Mouse (Mus musculus) CH12.LX (cell line): ENCODE data around the gene Wdfy2. TPM values are rescaled to one million over a fixed set of nuclear protein-coding genes. Genes with fewer than 3 reads are reported as not detected.

Experiments
- DNase-seq: peaks from one replicate; pipeline ENCODE4 v3.0.0-alpha.2; 2013; ENCODE audit errors: extremely low read depth
- H3K27ac ChIP-seq: 2 replicates; pipeline ENCODE4 v1.5.1; 2012; ENCODE audit warnings: low read depth, mild to moderate bottlenecking, control low read depth, moderate library complexity; ENCODE audit not compliant: insufficient read depth
- H3K27me3 ChIP-seq: replicated peaks from 2 replicates; pipeline ENCODE3; 2012; ENCODE audit warnings: inconsistent platforms
- H3K36me3 ChIP-seq, 2 experiments: replicated peaks in 1 of 2; 2 replicates each; pipeline versions ENCODE3 to v1.6.1; 2012; ENCODE audit warnings: inconsistent platforms in 1 of 2, low read length in 1 of 2, mild to moderate bottlenecking in 1 of 2, mixed read lengths in 1 of 2, moderate library complexity in 1 of 2; ENCODE audit not compliant: control insufficient read depth in 1 of 2, insufficient read depth in 1 of 2
- H3K4me1 ChIP-seq, 2 experiments: 2 replicates each; pipeline ENCODE4 v1.6.1; 2012; ENCODE audit warnings: inconsistent platforms in 1 of 2, moderate library complexity in 1 of 2; ENCODE audit not compliant: insufficient read depth in 2 of 2, control insufficient read depth in 1 of 2
- H3K4me2 ChIP-seq: 2 replicates; pipeline ENCODE4 v1.6.1; 2012; ENCODE audit warnings: low read depth, mild to moderate bottlenecking, control low read depth; ENCODE audit not compliant: poor library complexity, insufficient read depth, severe bottlenecking
- H3K4me3 ChIP-seq, 3 experiments: fragments of 150-350 bp in 1 of 3; sonication (generic) in 1 of 3; replicated peaks in 1 of 3; 2 replicates each; pipeline versions ENCODE3 to v1.5.1; 2011 to 2012; ENCODE audit warnings: low read depth in 2 of 3, low read length in 2 of 3, mild to moderate bottlenecking in 2 of 3, moderate library complexity in 2 of 3, control low read depth in 1 of 3, improper control_type of control experiment in 1 of 3, inconsistent platforms in 1 of 3, mixed read lengths in 1 of 3; ENCODE audit not compliant: poor library complexity in 1 of 3
- H3K79me2 ChIP-seq: replicated peaks from 2 replicates; pipeline ENCODE4 v1.6.1; 2012; ENCODE audit warnings: mild to moderate bottlenecking, moderate library complexity; ENCODE audit not compliant: control insufficient read depth, poor library complexity, insufficient read depth, severe bottlenecking; ENCODE audit errors: extremely low read depth
- H3K9ac ChIP-seq: 2 replicates; pipeline ENCODE4 v1.6.1; 2012; ENCODE audit warnings: low read depth, mild to moderate bottlenecking, control low read depth, moderate library complexity; ENCODE audit not compliant: insufficient read depth
- H3K9me3 ChIP-seq: replicated peaks from 2 replicates; pipeline ENCODE3; 2012; ENCODE audit warnings: low read length, inconsistent platforms, mixed read lengths
- BHLHE40 ChIP-seq: IDR thresholded peaks from 2 replicates; pipeline ENCODE4 v1.6.1; 2011; ENCODE audit warnings: mild to moderate bottlenecking, low read depth, low read length, improper control_type of control experiment
- CTCF ChIP-seq, 2 experiments: IDR thresholded peaks in 1 of 2; conservative IDR thresholded peaks in 1 of 2; 2 replicates each; pipeline ENCODE4 v1.5.1; 2011 to 2012; ENCODE audit warnings: low read depth in 2 of 2, low read length in 2 of 2, improper control_type of control experiment in 1 of 2, inconsistent platforms in 1 of 2, mild to moderate bottlenecking in 1 of 2, moderate library complexity in 1 of 2
- EP300 ChIP-seq: IDR thresholded peaks from 2 replicates; pipeline ENCODE4 v1.6.1; 2011; ENCODE audit warnings: low read length, improper control_type of control experiment
- IRF4 ChIP-seq: IDR thresholded peaks from 2 replicates; pipeline ENCODE4 v1.6.1; 2014; ENCODE audit warnings: low read depth, mild to moderate bottlenecking, inconsistent platforms, low read length, improper control_type of control experiment
- POLR2AphosphoS2 ChIP-seq: IDR thresholded peaks from 2 replicates; pipeline ENCODE4 v1.6.1; 2011; ENCODE audit warnings: low read depth, low read length, improper control_type of control experiment
- UBTF ChIP-seq: IDR thresholded peaks from 2 replicates; pipeline ENCODE4 v1.6.1; 2012; ENCODE audit warnings: low read depth, mild to moderate bottlenecking, inconsistent platforms, low read length, improper control_type of control experiment, moderate library complexity
- dilution Hi-C: fragments of 300-500 bp; cut with MboI; formaldehyde crosslinking; loops from 2 replicates; pipeline ENCODE4 v1.14.3; 2020; ENCODE audit warnings: low sequenced_read_pairs; ENCODE audit not compliant: extremely low pct_unique_long_range_greater_than_20kb, extremely low pct_ligation_motif_present
- in situ Hi-C: fragments of 300-500 bp; cut with MboI; formaldehyde crosslinking; loops from 3 replicates; pipeline ENCODE4 v1.14.3; 2019; ENCODE audit warnings: low sequenced_read_pairs, low pct_ligation_motif_present, low pct_unique_long_range_greater_than_20kb, mixed read lengths
- polyA plus RNA-seq: library from polyadenylated mRNA; unstranded; fragments of >175 nt; gene quantifications from 2 replicates; pipeline ENCODE4 v1.2.1, GENCODE M21; 2012; ENCODE audit warnings: low read depth; ENCODE audit not compliant: insufficient read length
- total RNA-seq, 2 experiments: library from RNA; depleted of rRNA; stranded (reverse); fragments of 300-350 nt in 1 of 2; fragments of >200 nt in 1 of 2; gene quantifications; 2 replicates each; pipeline ENCODE4 v1.2.3; 2012 to 2014

The Wdfy2 gene
- total and polyA plus RNA-seq, 3 experiments: 6.3 to 6.7 (median 6.6) TPM

GRCm38 (mm10) chr14:62884171-62884570 is 46.7 kb downstream of the Wdfy2 start:
- no peak for DNase-seq
- no peaks in the 10 kb centered on the region; the same call in 1 of the 2 replicates for H3K79me2 ChIP-seq
- no peak overlapping the region for H3K4me3 ChIP-seq
- H3K36me3 ChIP-seq: peaks cover 0 to 4% of the 10 kb centered on the region in 2 experiments
- H3K27ac ChIP-seq: no peak overlapping the region
- peaks cover 0 to 26% of the 10 kb centered on the region in 2 experiments; a peak in 2 of 4 replicates for H3K4me1 ChIP-seq
- H3K4me2 ChIP-seq: no peak overlapping the region
- no peaks in the 10 kb centered on the region for H3K9me3 ChIP-seq
- dilution Hi-C loops: no loop called here
- no peaks in the 10 kb centered on the region for H3K27me3 ChIP-seq
- no peak overlapping the region for H3K9ac ChIP-seq
- TF ChIP-seq UBTF (no peak), IRF4 (no peak), POLR2AphosphoS2 (no peak)
- TF ChIP-seq, all 38 proteins: peak for 0
- in situ Hi-C loops: loop anchor here (5.0 kb wide), 1 partner anchor 38 kb away; no protein-coding TSS in a partner anchor

DNA sequence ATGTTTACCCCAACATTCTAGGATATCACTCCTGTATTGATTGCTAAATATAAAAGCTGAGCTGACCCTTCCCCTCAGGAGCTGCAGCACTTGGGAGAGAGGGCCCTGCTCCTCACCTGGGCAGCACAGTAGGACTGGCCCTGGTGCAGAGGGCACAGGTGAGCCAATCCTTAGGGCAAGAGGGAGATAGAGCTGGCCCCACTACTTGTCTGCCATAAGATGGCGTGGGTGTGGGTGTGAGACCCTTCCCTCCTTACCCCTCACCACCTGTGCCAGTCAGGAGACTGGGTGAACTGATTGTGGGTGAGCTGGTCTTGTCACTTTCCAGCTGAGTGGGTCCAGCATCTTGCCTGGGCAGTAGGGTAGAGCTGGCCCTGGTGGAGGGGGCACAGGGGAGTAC is 47.2 kb downstream of the Wdfy2 start:
- Histone ChIP-seq H3K36me3 (peaks cover 0 to 4% of the 10 kb centered on the region in 2 experiments), H3K79me2 (no peaks in the 10 kb centered on the region; the same call in 1 of the 2 replicates), H3K9me3 (no peaks in the 10 kb centered on the region), H3K4me2 (no peak overlapping the region), H3K4me3 (no peak overlapping the region), H3K4me1 (peaks cover 0 to 21% of the 10 kb centered on the region in 2 experiments; a peak in 2 of 4 replicates), H3K27ac (no peak overlapping the region), H3K27me3 (no peaks in the 10 kb centered on the region), H3K9ac (no peak overlapping the region)
- no peak for DNase-seq
- dilution Hi-C loops (no loop called here), in situ Hi-C loops (loop anchor here (5.0 kb wide), 1 partner anchor 38 kb away; no protein-coding TSS in a partner anchor)
- TF ChIP-seq CTCF (conservative IDR thresholded peaks at IDR 0.05 in 1 of 2, IDR thresholded peaks at IDR 0.05 in 1 of 2; ENCODE audit: low read depth in 2 of 2, low read length in 2 of 2) (no peak), EP300 (no peak)

GRCm38 (mm10) chr14:62885146-62885545 is 47.7 kb downstream of the Wdfy2 start:
- no peak overlapping the region for H3K4me2 ChIP-seq
- dilution Hi-C loops: no loop called here
- TF ChIP-seq CTCF (conservative IDR thresholded peaks at IDR 0.05 in 1 of 2, IDR thresholded peaks at IDR 0.05 in 1 of 2; ENCODE audit: low read depth in 2 of 2, low read length in 2 of 2) (peak in 1 of 2 experiments; percentile 11; a peak in 1 of 4 replicates), BHLHE40 (no peak), EP300 (no peak)
- TF ChIP-seq, all 38 proteins: peak for 1
- Histone ChIP-seq H3K27ac (no peak overlapping the region), H3K4me1 (peaks cover 0 to 16% of the 10 kb centered on the region in 2 experiments; a peak in 2 of 4 replicates), H3K4me3 (no peak overlapping the region), H3K27me3 (no peaks in the 10 kb centered on the region), H3K9ac (no peak overlapping the region), H3K36me3 (peaks cover 0 to 6% of the 10 kb centered on the region in 2 experiments), H3K9me3 (no peaks in the 10 kb centered on the region), H3K79me2 (no peaks in the 10 kb centered on the region; the same call in 1 of the 2 replicates)
- in situ Hi-C loops: no loop called here
- DNase-seq: no peak
